Mouse (Mus musculus): ENCODE data around the gene Ints3. TPM values are rescaled to one million over a fixed set of nuclear protein-coding genes. Genes with fewer than 3 reads are reported as not detected.
A peak's percentile ranks its signal among the peaks of the same experiment; 100 is the strongest.

Gene Ints3
- polyA plus RNA-seq (2012; ENCODE audit: insufficient read depth, low replicate concordance) = 15.5 and 21.9 TPM in 2 replicates

DNA sequence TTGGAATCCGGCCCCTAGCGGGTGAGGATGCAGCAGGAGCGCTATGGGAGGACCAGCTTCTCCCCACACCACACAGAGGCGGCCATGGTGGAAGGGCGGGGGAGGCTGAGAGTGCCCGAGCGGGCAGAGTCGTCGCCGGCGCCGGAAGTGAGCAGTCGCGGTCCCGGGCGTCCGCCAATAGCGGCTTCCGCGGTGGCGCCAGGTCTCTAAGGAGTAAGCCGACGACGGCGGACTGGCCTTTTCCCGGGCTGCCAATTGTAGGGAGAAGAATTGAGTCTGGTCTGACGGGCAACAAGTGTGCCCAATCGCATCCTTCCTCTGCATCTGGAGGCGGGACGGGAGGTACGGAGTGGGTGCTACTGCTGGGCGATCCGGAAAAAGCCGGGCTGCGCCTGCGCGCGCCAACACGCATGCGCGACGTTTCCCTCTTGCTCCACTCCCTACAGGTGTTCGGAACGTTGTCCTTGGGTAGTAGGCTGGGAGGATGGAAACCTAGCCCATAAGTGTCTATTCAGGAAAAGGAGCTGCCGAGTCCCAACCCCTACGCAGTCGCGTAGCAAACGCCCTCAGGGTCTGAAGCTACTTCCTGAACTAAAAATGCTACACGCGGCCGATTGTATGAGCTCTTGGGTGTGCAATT, at the start of gene Ints3:
Gene Ints3, minus strand, starts transcription at position 242 of the 640 bp plus-strand sequence.
- no peaks in the 10 kb centered on the region for H3K27me3 ChIP-seq (replicated peaks)
- peak within 1 kb of the TSS; percentile 92 for H3K4me3 ChIP-seq (replicated peaks)
- TF ChIP-seq GATA1 (IDR thresholded peaks at IDR 0.05; ENCODE audit: borderline replicate concordance, low read length) (no peak), FLI1 (IDR thresholded peaks at IDR 0.05; ENCODE audit: low read length) (peak; percentile 64; the same call in 1 of the 2 replicates)
- peaks cover 13% of the 10 kb centered on the region for H3K36me3 ChIP-seq (replicated peaks; ENCODE audit: low read length)
- no peaks in the 10 kb centered on the region for H3K9me3 ChIP-seq
- H3K4me1 ChIP-seq = peaks cover 47% of the 10 kb centered on the region

GRCm38 (mm10) chr3:90475831-90476611, 42.6 kb upstream of the Ints3 start, which contains the start of gene Ilf2:
Gene Ilf2 (plus strand): TSS chr3:90476126.
- H3K27me3 ChIP-seq (replicated peaks) = no peaks in the 10 kb centered on the region
- TF ChIP-seq GATA1 (IDR thresholded peaks at IDR 0.05; ENCODE audit: borderline replicate concordance, low read length) (no peak), FLI1 (IDR thresholded peaks at IDR 0.05; ENCODE audit: low read length) (no peak)
- peak within 1 kb of the TSS; percentile 92 for H3K4me3 ChIP-seq (replicated peaks)
- H3K4me1 ChIP-seq = peaks cover 24% of the 10 kb centered on the region
- no peaks in the 10 kb centered on the region for H3K9me3 ChIP-seq
- peaks cover 23% of the 10 kb centered on the region for H3K36me3 ChIP-seq (replicated peaks; ENCODE audit: low read length)

DNA sequence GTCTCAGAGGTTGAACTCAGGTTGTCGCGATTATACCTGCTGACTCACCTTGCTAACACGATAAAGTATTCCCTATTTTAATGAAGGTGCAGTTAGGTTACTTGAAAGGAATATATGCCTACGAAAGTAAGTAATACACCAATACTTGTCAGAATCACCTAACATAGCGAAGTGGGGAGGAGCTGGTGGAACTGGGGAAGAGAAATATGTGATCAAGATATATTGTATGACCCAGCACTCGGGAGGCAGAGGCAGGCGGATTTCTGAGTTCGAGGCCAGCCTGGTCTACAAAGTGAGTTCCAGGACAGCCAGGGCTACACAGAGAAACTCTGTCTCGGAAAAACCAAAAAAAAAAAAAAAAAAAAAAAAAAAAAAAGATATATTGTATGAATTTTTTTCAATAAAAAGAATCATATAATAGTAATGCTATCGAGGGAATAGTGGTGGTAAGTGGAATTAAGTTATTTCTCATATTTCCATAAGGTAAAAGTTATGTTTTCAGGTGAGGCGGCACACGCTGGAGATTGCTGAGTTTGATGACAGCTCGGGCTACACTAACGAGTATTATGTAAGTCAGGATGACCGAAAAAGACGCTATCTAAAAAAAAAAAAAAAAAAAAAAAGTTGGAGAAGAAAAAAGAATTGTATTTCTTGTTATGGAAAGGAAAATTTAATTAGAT, 41.9 kb upstream of the Ints3 start:
- Histone ChIP-seq H3K4me1 (peaks cover 24% of the 10 kb centered on the region), H3K4me3 (replicated peaks) (peak overlapping the region; percentile 92), H3K36me3 (replicated peaks; ENCODE audit: low read length) (peaks cover 16% of the 10 kb centered on the region), H3K27me3 (replicated peaks) (no peaks in the 10 kb centered on the region), H3K9me3 (no peaks in the 10 kb centered on the region)
- TF ChIP-seq GATA1 (IDR thresholded peaks at IDR 0.05; ENCODE audit: borderline replicate concordance, low read length) (no peak), FLI1 (IDR thresholded peaks at IDR 0.05; ENCODE audit: low read length) (no peak)

- peaks cover 42% of the 10 kb centered on the region for H3K4me1 ChIP-seq
- TF ChIP-seq FLI1 (IDR thresholded peaks at IDR 0.05; ENCODE audit: low read length) = no peak
- no peak for TF ChIP-seq GATA1 (IDR thresholded peaks at IDR 0.05; ENCODE audit: borderline replicate concordance, low read length)
- H3K9me3 ChIP-seq = no peaks in the 10 kb centered on the region
- peaks cover 3% of the 10 kb centered on the region for H3K27me3 ChIP-seq (replicated peaks)
- no peak overlapping the region for H3K4me3 ChIP-seq (replicated peaks)
- no peaks in the 10 kb centered on the region for H3K36me3 ChIP-seq (replicated peaks; ENCODE audit: low read length)
Measured at GRCm38 (mm10) chr3:90472213-90472612, 38.8 kb upstream of the Ints3 start.

DNA sequence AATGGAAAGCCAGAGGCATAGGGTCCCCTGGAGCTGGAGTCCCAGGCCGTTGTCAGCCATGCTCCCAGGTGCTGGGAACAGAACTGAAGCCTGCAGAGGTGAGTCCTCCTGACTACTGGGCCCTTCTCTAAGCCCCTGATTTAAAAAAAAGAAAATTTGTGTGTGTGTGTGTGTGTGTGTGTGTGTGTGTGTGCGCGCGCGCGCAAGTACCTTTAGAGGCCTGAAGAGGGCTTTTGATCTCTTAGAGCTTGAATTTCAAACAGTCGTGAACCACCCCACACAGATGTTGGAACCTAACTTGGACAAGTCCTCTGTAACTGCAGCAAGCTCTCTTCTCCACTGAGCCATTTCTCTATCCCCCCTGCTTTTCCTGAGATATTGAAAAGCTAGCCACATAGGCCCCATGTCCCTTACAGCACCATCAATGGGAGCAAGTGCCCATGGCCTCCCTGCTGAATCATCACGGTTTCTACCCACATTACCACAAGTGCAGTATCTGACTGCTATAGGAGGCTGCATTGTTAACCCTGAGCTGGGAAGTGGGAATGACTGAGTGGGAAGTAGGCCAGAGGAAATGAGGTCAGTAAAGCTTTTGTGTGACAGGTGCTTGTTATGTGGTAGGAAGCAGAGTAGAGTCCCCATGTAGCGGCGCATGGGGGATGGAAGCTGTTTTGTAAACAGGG, 34.3 kb upstream of the Ints3 start:
- peaks cover 39% of the 10 kb centered on the region for H3K27me3 ChIP-seq (replicated peaks)
- no peak for TF ChIP-seq GATA1 (IDR thresholded peaks at IDR 0.05; ENCODE audit: borderline replicate concordance, low read length)
- no peak for TF ChIP-seq FLI1 (IDR thresholded peaks at IDR 0.05; ENCODE audit: low read length)
- no peak overlapping the region for H3K4me3 ChIP-seq (replicated peaks)
- H3K9me3 ChIP-seq = no peaks in the 10 kb centered on the region
- H3K36me3 ChIP-seq (replicated peaks; ENCODE audit: low read length) = no peaks in the 10 kb centered on the region
- H3K4me1 ChIP-seq = peaks cover 60% of the 10 kb centered on the region

DNA sequence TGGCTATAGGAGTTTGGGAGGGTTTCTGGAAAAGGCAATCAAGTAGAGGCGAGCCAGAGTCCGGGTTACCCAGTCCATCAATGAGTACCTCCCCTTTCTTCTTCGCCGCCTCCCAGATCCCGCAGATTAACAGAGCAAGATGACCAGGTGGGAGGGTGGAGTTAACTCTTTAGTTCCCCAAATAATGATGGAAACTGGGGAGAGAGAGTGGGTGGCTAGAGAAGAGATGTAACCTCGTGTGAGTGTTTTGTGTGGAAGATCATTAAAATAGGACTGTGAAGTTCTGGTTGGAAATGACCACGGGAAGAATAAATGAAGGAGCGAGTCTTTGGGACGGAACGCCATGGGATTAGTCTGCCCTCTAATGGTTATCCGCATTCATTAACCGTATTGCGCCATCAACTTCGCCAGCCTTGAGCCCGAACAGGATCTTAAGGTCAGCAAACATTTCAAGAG, 32.9 kb upstream of the Ints3 start:
- Histone ChIP-seq H3K27me3 (replicated peaks) (peaks cover 53% of the 10 kb centered on the region), H3K36me3 (replicated peaks; ENCODE audit: low read length) (no peaks in the 10 kb centered on the region), H3K9me3 (no peaks in the 10 kb centered on the region), H3K4me1 (peaks cover 61% of the 10 kb centered on the region), H3K4me3 (replicated peaks) (peak overlapping the region; percentile 93)
- no peak for TF ChIP-seq FLI1 (IDR thresholded peaks at IDR 0.05; ENCODE audit: low read length)

- Histone ChIP-seq H3K27me3 (replicated peaks) (peaks cover 58% of the 10 kb centered on the region), H3K4me3 (replicated peaks) (peak within 1 kb of the TSS; percentile 93), H3K36me3 (replicated peaks; ENCODE audit: low read length) (no peaks in the 10 kb centered on the region), H3K9me3 (no peaks in the 10 kb centered on the region), H3K4me1 (peaks cover 63% of the 10 kb centered on the region)
- TF ChIP-seq FLI1 (IDR thresholded peaks at IDR 0.05; ENCODE audit: low read length) = no peak
Measured at GRCm38 (mm10) chr3:90465686-90466310, 32.4 kb upstream of the Ints3 start, which contains the start of gene Npr1. Gene Npr1 (minus strand): TSS chr3:90465866.

- TF ChIP-seq FLI1 (IDR thresholded peaks at IDR 0.05; ENCODE audit: low read length) (no peak), GATA1 (IDR thresholded peaks at IDR 0.05; ENCODE audit: borderline replicate concordance, low read length) (no peak)
- H3K4me1 ChIP-seq = peaks cover 66% of the 10 kb centered on the region
- peaks cover 64% of the 10 kb centered on the region for H3K27me3 ChIP-seq (replicated peaks)
- H3K9me3 ChIP-seq = no peaks in the 10 kb centered on the region
- peak overlapping the region; percentile 93 for H3K4me3 ChIP-seq (replicated peaks)
- H3K36me3 ChIP-seq (replicated peaks; ENCODE audit: low read length) = no peaks in the 10 kb centered on the region
Measured at GRCm38 (mm10) chr3:90465081-90465685, 31.8 kb upstream of the Ints3 start.
